ENCODE assay signal across 9 mouse cellular contexts in genomic region chr11:95609924-95610323, GRCm38 (mm10). TPM values are rescaled to one million over a fixed set of nuclear protein-coding genes. Genes with fewer than 3 reads are reported as not detected.
DNase-seq lines count a peak whose midpoint lies in the region; ATAC-seq and TF ChIP-seq lines count a peak whose summit lies in the region.
"Had no signal": no experiment of that assay in that cellular context is flagged by ENCODE, and none has a peak within 500 bp of the region (broad histone marks: within the 10 kb centered on the region; RNA-seq: fewer than 3 reads in every experiment).

No protein-coding gene starts in this region.

- 30% methylated on average over 8 of the region's 8 CpGs for WGBS in heart, embryonic 12.5 days
- WGBS in hindbrain, embryonic 12.5 days: 51% methylated on average over 8 of the region's 8 CpGs
- 42% methylated on average over 8 of the region's 8 CpGs for WGBS in midbrain, embryonic 12.5 days

- no peaks in the 10 kb centered on the region for H3K36me3 ChIP-seq in heart, embryonic 12.5 days
- no peaks in the 10 kb centered on the region for H3K36me3 ChIP-seq in hindbrain, embryonic 12.5 days
- H3K36me3 ChIP-seq in midbrain, embryonic 12.5 days: no peaks in the 10 kb centered on the region

- H3K4me2 ChIP-seq in heart, embryonic 12.5 days: peak overlapping the region; percentile 72
- H3K4me2 ChIP-seq in hindbrain, embryonic 12.5 days (replicated peaks): peak overlapping the region; percentile 43
- H3K4me2 ChIP-seq in midbrain, embryonic 12.5 days (replicated peaks): peak overlapping the region; percentile 41

- H3K4me3 ChIP-seq in heart, embryonic 12.5 days: peak overlapping the region; percentile 38
- peak overlapping the region; percentile 42 for H3K4me3 ChIP-seq in cortical plate, adult 2 months (ENCODE audit: insufficient read depth, low read length)
- H3K4me3 ChIP-seq in hindbrain, embryonic 12.5 days: peak overlapping the region; percentile 9
- H3K4me3 ChIP-seq in midbrain, embryonic 12.5 days: peak overlapping the region; percentile 18; the same call in 1 of the 2 replicates

- peaks cover 10% of the 10 kb centered on the region for H3K4me1 ChIP-seq in heart, embryonic 12.5 days (replicated peaks)
- H3K4me1 ChIP-seq in cortical plate, adult 2 months (ENCODE audit: control insufficient read depth, insufficient read depth, low read length): peaks cover 3% of the 10 kb centered on the region; the same call in 1 of the 2 replicates
- peaks cover 19% of the 10 kb centered on the region for H3K4me1 ChIP-seq in hindbrain, embryonic 12.5 days
- H3K4me1 ChIP-seq in midbrain, embryonic 12.5 days: peaks cover 17% of the 10 kb centered on the region

- H3K27ac ChIP-seq in heart, embryonic 12.5 days (ENCODE audit: poor library complexity, severe bottlenecking): no peak overlapping the region
- no peak overlapping the region for H3K27ac ChIP-seq in cortical plate, adult 2 months (ENCODE audit: insufficient read depth, low read length)
- H3K27ac ChIP-seq in hindbrain, embryonic 12.5 days: no peak overlapping the region
- no peak overlapping the region for H3K27ac ChIP-seq in midbrain, embryonic 12.5 days (replicated peaks)

- TF ChIP-seq POLR2A in cortical plate, adult 2 months (IDR thresholded peaks at IDR 0.05; ENCODE audit: extremely low read depth, insufficient read depth, low read length): no peak

- H3K9me3 ChIP-seq in heart, embryonic 12.5 days (replicated peaks): no peaks in the 10 kb centered on the region
- H3K9me3 ChIP-seq in hindbrain, embryonic 12.5 days (replicated peaks): no peaks in the 10 kb centered on the region
- H3K9me3 ChIP-seq in midbrain, embryonic 12.5 days: no peaks in the 10 kb centered on the region

- no peak overlapping the region for H3K9ac ChIP-seq in heart, embryonic 12.5 days
- H3K9ac ChIP-seq in hindbrain, embryonic 12.5 days: peak overlapping the region; percentile 44; the same call in 1 of the 2 replicates
- no peak overlapping the region; the same call in 1 of the 2 replicates for H3K9ac ChIP-seq in midbrain, embryonic 12.5 days (replicated peaks)

- no peak for TF ChIP-seq CTCF in cortical plate, adult 2 months (IDR thresholded peaks at IDR 0.05; ENCODE audit: extremely low read depth, insufficient read depth, low read length)

- peaks cover 14% of the 10 kb centered on the region for H3K27me3 ChIP-seq in heart, embryonic 12.5 days (replicated peaks)
- peaks cover 15% of the 10 kb centered on the region; the same call in 1 of the 2 replicates for H3K27me3 ChIP-seq in hindbrain, embryonic 12.5 days
- H3K27me3 ChIP-seq in midbrain, embryonic 12.5 days: peaks cover 21% of the 10 kb centered on the region

- no peak for ATAC-seq in heart, embryonic 12.5 days (ENCODE audit: insufficient number of reproducible peaks, low FRiP score)
- no peak for ATAC-seq in hindbrain, embryonic 12.5 days (ENCODE audit: low FRiP score)
- ATAC-seq in midbrain, embryonic 12.5 days (ENCODE audit: low FRiP score, low read depth): no peak

- no peak for DNase-seq in heart, adult 8-10 months (ENCODE audit: low spot score)
- DNase-seq in cerebellum, postnatal 4 days (ENCODE audit: low spot score in 2 of 2): no peak
- DNase-seq in urinary bladder, adult 2 months (ENCODE audit: low spot score): no peak
- no peak for DNase-seq in spleen, postnatal 36 days (ENCODE audit: low spot score in 2 of 2)
- DNase-seq: cerebellum, adult 2 months had no signal

RNA-seq across cellular contexts. Expression of gene Ngfr, which starts 22.4 kb away (rescaled TPM):
- 3.9 and 5.0 TPM in 2 replicates for polyA plus RNA-seq in heart, embryonic 12.5 days (2016; fragmentation: Nextera tagmentation; extraction: Ambion mirVana)
- under 1 TPM; 0.29 to 0.52 (median 0.47) TPM for total RNA-seq in heart, adult 8-10 months (2022)
- polyA plus RNA-seq in cortical plate, adult 2 months (2012; rRNA removed): 0.86 and 0.93 TPM in 2 replicates
- 38.6 and 41.3 TPM in 2 replicates for polyA plus RNA-seq in hindbrain, embryonic 12.5 days (2016; fragmentation: Nextera tagmentation; extraction: Ambion mirVana)
- 21.7 and 24.0 TPM in 2 replicates for polyA plus RNA-seq in midbrain, embryonic 12.5 days (2016; fragmentation: Nextera tagmentation; extraction: Ambion mirVana)
- polyA plus RNA-seq in urinary bladder, adult 2 months (2012; rRNA removed): 4.1 and 4.2 TPM in 2 replicates

RNA-seq across cellular contexts. Expression of gene Phb, which starts 56.8 kb away (rescaled TPM):
- polyA plus RNA-seq in heart, embryonic 12.5 days (2016; fragmentation: Nextera tagmentation; extraction: Ambion mirVana): 260 and 286 TPM in 2 replicates
- total RNA-seq in heart, adult 8-10 months (2022): 100 to 1,000 TPM; 379 to 441 (median 399) TPM
- 128 and 129 TPM in 2 replicates for polyA plus RNA-seq in cortical plate, adult 2 months (2012; rRNA removed)
- 186 and 188 TPM in 2 replicates for polyA plus RNA-seq in hindbrain, embryonic 12.5 days (2016; fragmentation: Nextera tagmentation; extraction: Ambion mirVana)
- 175 and 176 TPM in 2 replicates for polyA plus RNA-seq in midbrain, embryonic 12.5 days (2016; fragmentation: Nextera tagmentation; extraction: Ambion mirVana)
- 160 and 185 TPM in 2 replicates for polyA plus RNA-seq in urinary bladder, adult 2 months (2012; rRNA removed)
